Mouse (Mus musculus): ENCODE results near the gene Col26a1. TPM values are rescaled to one million over a fixed set of nuclear protein-coding genes. Genes with fewer than 3 reads are reported as not detected.

Gene Col26a1
- polyA plus RNA-seq, 1 experiment from 2014 or later = 1.1 TPM

DNA sequence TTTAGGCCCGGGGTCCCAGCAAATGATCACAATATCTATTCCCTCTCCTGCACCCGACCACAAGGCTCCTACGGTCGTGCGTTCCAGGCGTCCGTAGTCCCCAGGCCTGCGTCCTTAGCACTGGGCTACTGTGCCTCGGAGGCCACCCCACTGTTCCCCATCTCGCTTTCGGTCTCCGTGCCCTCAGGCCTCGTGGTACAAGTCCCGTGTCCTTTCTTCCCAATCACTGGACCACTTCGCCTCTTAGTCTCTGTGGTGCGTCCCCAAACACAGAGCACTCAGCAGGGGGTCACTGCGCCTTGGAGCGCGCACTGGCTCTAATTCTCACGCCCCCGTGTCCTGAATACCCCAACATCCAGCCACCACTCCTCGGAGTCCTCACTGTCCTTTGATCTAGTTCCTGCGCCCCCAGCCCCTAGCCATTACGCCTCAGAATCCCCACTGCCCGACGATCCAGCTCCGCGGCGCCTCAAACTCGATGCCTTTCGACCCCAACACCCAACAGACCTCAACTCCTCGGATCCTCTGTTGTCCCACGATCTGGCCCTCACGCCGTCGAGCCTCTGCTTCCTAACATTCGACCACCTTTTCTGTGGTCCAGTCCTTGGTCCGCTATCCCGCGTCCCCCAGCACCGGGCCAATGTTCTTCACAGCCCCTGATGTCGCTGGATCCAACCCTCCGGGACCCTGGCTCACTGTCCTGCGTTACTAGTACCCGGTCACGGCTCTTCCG is 788 bp downstream of the Col26a1 start:
- no peak for DNase-seq (ENCODE audit: low spot score)

DNA sequence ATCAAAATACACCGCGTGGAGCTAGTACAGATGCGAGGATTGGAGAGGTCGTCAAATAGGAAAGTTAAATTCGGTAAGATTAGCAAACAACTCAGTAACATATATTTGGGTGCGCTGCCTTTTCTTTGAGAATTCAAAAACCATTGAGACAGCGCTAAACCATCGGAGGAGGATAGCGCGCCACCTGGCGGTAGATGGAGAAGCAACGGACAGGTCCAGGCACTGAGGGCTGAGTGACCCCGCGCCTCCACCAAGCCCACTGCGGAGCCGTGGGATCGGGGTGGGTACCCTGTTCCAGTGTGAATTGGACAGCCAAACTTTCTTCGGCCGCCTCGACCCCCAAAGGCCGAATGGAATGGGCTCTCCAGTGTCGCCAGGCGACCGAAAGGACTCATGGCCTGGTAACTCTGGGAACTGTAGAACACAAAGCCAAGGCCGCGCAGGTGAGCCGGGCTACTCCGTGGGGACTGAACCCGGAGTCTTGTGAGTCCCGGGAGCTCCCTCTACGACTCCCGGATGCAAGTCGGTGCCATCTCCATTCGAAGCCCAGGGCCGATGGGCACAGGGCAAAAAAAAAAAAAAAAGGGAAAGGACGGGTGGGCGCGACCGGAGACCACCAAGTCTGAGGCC is 1.5 kb downstream of the Col26a1 start:
- DNase-seq (ENCODE audit: low spot score) = peak; percentile 81

DNA sequence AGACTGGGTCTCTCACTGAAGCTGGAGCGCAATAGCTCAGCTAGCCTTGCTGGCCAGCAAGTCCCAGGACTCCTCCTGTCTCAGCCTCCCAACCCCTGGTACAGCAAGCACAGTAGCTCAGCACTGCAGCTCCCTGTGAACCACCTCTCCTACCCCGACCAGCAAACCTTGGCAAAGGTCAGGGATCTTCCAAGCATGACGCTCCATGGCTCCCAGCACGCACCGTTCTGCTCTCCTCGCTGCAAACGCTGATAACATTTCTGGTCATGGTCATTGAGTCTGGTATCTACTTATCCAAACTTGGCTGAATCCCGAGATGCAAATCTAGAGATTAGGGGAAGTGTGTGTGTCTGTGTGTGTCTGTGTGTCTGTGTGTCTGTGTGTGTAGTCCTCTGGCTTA is 2.9 kb downstream of the Col26a1 start:
- no peak for DNase-seq (ENCODE audit: low spot score)

DNA sequence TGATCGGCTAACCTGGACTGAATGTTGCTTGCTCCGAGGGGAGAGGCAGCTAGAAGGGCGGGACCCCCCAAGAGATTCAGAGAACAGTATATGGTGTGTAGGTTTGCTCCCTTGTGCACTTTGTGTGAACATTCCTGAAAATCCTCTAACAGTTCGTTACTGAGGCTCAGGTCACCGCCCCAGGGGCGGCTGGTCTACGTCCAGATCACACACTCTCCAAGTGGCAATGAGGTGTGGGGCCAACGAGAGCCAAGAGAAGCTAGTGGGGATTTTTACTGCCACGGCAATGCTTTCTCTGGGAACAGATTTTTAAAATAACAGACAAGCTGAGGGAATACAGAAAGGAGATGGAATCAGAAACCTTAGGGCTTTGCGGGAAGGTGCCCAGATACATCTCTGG is 8.7 kb downstream of the Col26a1 start:
- DNase-seq (ENCODE audit: low spot score) = no peak

DNA sequence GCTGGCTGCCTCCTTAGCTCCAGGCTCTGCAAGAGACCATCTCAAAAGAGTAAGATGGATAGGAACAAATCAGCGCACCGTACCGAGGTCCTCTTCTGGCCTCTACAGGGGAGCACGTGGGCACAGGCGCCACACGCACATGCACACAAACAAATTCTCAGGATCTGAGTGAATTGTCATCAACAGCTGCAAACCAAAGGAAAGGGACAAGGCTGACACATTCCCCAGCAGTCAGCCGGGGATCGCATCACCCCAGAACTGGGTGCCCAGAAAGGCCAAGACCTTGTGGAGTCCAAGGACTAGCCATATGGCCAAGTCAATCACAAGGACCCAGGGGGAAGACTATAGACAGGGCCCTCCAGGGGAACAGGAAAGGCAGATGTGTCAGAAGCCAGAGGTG is 10.6 kb downstream of the Col26a1 start:
- no peak for DNase-seq (ENCODE audit: low spot score)

DNA sequence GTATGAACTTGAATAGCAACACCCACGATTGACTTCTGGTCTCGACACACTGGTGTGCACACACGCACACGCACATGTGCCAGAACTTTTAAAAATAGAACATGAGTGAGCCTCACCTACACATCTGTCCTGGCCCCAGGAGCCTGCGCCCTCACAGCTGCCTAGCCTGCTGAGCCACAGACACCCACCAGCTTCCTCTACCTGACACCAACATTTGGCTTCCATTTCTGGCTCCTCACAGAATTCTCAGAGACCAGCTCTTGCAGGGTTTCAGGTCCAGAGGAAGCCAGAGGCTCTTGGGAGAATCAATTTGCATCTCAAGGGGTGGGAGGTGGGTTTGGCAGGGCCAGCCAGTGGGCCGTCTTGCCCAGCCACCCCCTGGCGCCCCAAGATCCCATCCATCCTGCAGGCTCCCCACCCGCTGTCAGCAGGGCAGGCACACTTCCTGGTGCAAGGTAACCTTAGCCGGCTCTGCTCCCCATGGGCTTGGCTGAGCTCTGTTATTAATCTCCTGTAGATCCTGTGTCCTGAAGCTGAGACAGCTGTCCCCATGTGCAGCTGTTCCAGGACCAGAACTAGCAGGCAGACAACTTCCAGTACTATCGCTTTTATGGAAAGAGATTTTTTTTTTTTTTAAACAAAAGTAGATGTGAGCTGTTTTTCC is 13.4 kb downstream of the Col26a1 start:
- DNase-seq (ENCODE audit: low spot score) = peak; percentile 63

DNA sequence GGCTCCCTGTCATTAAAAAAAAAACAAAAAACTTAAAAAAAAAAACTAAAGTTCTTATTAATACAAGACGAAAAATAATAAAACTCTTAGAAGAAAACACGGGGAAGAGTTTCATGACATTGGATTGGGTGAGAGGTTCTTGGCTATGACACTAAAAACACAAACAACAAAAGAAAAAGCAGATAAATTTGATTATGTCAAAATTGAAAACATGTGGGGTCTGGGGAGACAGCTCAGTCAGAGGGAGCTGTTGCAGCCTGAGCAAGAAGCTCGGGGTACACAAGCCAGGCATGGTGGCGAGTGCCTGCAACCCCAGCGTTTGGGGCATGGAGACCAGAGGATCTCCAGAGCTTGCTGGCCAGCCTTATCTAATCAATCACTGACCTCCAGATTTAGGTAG is 15.3 kb downstream of the Col26a1 start:
- DNase-seq (ENCODE audit: low spot score) = no peak

DNA sequence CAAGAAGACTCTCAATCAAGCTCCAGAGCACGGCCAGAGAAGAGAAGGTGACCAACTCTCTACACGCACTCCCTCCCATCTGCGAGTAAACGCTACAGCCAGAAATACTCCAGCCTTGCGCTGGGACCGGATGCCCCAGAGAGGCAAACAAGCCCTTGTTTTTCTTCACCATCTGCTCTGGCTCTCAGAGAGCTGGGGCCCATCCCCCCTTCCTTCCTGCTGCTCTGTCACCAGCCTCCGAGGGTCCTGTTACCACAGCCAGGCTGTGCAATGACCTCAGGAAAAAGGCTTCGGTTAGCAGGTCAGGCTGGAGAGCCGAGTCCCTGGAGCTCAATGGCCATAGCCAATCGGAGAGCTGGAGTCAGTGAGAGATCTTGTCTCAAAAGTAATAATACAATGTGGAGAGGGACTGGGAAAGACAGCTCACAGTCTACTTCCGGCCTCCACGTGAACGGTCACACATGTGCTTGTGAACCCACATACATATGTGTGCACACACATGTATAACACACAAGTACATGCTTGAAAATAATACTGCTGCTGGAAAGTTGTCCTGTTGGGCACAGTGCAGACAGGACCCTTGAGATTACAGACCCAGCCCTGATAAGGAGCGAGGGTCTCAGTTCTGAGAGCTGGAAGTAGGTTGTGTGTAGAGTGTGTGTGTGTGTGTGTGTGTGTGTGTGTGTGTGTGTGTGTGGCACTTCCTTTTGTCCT is 18.9 kb downstream of the Col26a1 start:
- DNase-seq (ENCODE audit: low spot score) = peak; percentile 87

DNA sequence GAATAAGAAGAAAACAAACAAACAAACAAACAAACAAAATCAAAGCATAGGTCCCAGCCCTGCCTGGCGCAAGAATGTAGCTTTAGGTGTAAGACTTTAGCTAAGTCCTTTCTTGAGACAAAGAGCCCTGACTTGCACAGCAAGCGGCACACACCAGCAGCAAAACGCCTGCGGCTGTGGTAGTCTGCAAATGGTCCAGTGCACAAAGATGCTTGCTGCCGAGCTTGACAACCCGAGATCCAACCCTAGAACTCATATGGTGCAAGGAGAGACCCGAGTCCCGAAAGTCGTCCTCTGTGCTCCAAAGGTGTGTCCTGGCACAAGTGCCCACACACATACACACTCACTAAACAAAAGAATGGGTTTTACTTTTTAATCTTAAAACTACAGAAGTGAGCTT is 19.7 kb downstream of the Col26a1 start:
- no peak for DNase-seq (ENCODE audit: low spot score)

DNA sequence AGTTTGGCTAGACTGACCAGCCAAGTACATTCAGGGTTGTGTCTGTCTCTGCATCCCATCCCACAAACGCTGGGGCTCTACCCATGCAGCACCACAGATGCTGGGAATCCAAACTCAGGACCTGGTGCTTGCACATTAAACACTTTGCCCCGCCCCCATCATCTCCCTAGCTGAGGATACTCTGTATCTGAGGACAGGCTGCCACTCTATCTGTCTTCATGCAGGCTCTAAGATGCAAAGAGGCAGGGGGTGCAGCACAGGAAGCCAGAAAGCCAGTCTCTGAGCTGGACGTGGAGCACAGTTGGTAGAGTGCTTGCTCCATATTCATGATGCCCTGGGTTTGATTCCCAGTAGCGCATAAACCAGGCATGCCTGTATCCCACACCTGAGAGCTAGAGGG is 20.2 kb downstream of the Col26a1 start:
- DNase-seq (ENCODE audit: low spot score) = peak; percentile 23

DNA sequence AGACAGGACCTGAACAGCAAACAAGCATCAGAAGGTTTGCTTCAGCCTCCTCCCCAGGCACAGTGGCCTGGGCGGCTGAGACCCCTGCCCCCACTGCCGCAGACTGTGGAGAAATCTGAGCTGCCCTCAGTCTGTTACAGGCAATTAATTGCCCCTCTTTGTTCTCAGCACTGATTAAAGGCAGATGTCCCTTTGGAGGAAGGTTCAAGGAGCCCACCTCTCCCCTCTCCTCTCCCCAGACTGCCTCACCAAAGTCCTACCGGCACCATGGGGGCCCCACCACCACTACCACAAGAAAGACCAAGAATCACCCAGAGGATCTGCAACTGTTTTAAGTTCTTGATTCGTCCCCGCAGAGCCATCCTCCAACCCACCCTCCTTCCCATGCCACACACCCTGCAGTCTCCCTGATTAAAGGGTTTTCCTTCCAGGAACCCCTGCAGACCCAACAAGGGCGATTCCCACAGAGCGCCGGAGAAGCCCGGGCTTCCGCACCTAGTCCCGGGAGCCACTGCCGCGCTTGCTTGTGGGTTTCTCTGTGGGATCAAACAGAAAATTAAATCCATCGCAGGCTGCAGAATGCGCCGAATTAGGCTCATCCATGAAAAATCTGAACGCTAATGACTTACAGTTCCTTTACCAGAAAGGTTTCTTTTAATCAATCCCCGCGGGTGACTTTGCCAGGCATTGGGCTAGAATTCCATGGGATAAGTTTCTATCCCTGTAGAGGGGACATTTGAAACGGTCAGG is 21.6 kb downstream of the Col26a1 start:
- no peak for DNase-seq (ENCODE audit: low spot score)

DNA sequence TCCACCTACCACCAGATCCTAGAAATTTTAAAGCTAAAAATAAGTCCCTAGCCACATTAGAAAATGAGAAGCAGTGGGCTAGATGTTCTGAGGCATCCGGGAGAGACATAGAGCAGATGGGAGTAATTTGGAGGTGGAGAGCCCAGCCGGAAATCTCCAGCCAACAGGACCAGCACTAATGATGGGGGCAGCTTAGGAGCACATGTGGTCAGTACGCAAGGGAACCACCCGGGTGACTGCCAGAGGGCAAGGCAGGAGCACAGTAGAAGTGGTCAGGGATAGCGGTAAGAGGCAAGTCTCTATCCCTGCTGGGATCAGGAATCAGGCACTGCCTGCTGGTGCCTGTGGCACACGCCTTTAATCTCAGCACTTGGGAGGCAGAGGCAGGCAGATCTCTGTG is 32.3 kb downstream of the Col26a1 start:
- DNase-seq (ENCODE audit: low spot score) = no peak

DNA sequence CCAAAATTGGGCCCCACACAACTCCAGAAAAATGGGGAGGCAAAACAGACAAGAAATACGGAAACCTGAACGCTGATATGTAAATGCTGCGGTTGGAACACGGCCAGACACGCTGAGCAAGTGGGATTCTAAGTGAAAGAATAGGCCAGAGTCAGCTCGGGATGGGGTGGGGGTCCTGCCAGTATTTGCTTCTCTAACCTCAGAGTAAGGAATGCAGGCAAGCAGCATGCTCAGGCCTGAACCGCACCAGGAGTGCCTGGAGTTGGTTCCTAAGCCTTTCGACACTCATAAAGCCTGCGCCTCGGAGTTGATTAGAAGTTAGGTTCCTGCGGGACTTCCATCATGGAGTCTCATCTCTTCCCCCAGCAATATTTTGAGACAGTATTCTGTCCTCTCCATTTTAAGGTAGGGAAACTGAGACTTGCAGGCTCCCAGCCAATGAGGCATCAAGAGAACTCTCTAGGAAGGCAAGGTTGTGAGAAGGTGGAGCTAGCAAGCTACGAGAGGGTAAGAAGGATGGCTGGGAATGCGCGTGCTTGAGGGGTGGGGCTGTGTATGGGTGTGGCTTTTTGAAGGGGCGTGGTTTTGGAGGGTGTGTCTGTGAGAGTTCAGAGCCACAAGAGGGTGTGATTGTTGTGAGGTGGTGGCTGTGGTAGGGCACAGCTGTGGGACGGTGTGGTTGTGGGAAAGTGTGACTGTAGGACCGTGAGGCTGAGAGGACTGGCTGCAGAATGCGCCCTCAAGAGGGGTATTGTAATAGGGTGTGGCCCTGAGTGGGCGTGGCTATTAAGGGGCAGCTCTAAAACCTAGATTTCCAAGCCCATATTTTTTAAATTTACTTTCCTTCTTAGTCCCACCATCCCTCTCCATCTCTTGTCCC is 36.4 kb downstream of the Col26a1 start:
- no peak for DNase-seq (ENCODE audit: low spot score)

DNA sequence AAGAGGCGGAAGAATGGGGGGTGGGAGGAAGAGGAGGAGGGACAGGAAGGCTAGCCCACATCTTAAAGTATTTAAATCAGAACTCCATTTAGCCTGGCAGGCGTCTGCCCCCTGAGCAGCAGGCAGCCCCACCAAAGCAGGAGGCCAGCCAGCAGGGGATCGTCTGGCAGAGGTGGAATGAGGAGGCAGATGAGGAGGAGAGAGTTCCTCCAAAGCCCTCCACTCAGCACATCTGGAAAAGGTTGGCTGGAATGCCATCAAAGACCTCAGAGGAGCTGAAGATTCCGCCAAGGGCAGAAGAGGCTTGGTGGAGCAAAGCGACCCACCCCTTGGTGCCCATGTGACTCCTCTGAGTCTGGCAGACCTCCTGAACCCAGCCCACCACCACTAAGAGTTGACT is 39.1 kb downstream of the Col26a1 start:
- DNase-seq (ENCODE audit: low spot score) = no peak

DNA sequence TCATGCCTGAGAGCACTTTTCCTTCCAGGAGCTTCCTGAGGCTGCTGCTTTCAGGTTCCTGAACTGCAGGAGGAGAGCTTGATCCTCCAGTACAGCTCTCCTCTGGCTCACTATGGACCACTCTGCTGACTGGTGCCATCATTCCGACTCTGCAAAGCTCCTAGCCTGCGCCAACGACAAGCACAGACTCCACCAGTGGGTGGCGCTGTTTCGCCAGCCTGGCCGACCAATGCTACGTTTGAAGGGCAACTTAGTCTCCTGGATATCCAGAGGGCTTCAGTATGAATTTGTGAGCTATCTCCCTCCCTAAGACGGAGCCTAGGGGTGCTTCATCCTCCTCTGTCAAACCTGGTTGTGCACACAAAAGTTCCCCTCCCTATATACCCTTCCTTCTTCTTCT is 43.0 kb downstream of the Col26a1 start:
- DNase-seq (ENCODE audit: low spot score) = peak; percentile 83

DNA sequence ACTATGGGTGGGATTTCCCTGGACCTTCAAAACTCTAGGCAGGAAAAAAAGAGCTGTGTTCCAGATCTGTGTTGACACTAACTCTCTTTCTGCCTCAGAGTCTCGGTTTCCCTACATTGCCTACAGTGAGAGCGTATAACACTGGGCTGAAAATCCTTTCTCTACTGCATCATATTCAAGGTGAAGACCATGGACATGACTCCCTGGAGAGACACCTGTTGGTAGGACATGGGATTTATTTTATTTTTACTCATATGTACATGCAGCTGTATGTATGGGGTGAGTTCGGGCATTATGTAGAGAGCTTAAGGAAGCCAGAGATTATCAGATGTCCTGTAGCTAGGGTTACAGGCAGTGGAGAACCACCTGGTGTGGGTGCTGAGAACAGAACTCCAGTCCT is 50.0 kb downstream of the Col26a1 start:
- DNase-seq (ENCODE audit: low spot score) = no peak

DNA sequence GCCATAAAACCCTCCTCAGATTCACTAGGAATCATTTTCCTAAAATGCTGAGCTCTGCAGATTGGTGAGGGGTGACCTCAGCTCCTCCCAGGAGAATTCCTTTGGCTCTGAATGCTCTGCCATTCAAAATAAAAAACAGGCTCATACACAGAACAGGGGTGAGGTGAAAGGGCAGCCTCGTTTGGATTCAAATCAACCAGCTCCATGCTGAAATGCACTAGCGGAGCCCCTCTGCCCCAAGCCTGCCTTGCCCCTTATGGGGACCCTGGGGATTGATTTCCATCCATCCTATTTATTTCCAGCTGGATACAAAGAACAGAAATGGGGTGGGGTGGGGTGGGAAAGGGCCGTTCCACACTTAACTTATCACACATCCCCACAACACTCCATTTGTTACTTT is 52.9 kb downstream of the Col26a1 start:
- DNase-seq (ENCODE audit: low spot score) = no peak

DNA sequence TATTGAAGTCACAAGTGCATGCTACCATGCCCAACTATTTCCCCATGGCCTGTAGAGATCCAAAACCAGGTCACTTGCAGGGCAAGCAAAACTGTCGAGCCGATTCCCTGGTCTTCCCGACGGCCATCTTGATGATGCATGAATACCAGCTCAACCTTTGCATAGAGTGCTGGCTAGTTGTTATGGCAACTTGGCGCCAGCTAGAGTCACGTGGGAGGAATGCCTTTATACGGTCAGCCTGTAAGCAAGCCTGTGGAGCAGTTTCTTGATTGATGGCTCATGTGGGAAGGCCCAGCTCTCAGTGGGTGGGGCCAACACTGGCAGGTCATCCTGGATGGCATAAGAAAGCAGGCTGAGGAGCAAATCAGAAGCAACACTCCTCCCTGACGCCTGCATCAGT is 61.0 kb downstream of the Col26a1 start:
- no peak for DNase-seq (ENCODE audit: low spot score)

DNA sequence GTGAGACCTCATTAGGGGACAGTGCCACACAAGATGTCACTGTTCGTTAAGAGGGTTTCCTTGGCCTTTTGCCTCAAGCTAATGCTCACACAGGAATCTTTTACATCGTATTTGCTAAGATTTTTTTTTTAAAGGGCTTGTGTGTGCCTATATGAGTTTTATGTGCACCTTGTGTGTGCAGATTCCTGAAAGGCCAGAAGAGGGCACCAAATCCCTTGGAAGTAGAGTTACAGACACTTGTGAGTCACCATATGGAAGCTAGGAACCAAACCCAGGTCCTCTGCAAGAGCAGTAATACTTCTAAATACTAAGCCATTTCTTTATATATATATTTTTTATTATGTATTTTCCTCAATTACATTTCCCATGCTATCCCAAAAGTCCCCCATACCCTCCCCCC is 62.1 kb downstream of the Col26a1 start:
- DNase-seq (ENCODE audit: low spot score) = no peak

DNA sequence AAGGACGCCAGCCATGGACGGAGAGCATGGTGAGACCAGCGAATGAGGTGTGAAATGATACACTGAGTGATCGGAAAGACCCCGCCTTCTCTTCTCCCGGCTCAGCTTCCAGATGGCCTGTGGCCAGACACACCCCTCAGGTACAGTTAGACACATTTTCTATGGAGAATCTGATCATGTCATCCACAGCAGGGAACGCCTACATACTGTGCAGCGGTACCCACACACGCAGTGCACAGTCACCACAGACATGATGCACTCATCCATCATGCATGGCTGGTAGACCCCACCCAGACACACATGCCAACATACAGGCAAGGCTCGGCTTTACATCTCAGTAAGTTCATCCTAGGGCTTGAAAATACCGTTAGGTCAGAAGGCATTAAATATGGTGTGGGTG is 63.3 kb downstream of the Col26a1 start:
- DNase-seq (ENCODE audit: low spot score) = no peak
